Mouse (Mus musculus): ENCODE data around the gene Cd151. TPM values are rescaled to one million over a fixed set of nuclear protein-coding genes. Genes with fewer than 3 reads are reported as not detected.

The Cd151 gene
- polyA plus RNA-seq, 1 experiment from 2014 or later = 54.9 TPM

DNA sequence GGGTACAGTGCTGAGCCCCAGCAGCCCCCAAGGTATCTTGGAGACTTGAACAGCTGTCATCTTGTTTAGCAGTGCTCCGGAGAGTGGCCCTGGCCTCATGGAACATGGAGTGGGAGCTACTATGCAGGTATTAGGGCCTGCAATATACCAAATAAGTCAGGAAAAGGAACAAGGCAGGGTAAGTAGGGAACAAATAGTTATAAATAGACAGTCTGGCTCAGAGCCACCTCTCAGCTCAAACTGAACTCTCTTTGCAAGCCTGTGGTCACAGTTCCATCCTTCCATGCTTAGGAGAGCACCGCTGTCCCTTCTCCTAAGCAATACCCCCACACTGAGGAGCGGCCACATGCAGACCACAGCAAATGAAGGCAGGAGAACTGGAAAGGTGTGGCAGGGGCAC is 30.4 kb downstream of the Cd151 start:
- no peak overlapping the region for H3K4me3 ChIP-seq (ENCODE audit: low read depth, low read length)
- H3K27me3 ChIP-seq (replicated peaks; ENCODE audit: control insufficient read depth, insufficient read depth, low read length) = no peaks in the 10 kb centered on the region
- no peaks in the 10 kb centered on the region for H3K4me1 ChIP-seq (ENCODE audit: control insufficient read depth, insufficient read depth, low read length)
- no peak overlapping the region for H3K27ac ChIP-seq (replicated peaks; ENCODE audit: low read depth, low read length)
- H3K4me2 ChIP-seq (ENCODE audit: low read depth, low read length) = no peak overlapping the region
- peaks cover 25% of the 10 kb centered on the region; the same call in 1 of the 2 replicates for H3K36me3 ChIP-seq (ENCODE audit: control insufficient read depth, insufficient read depth, low read length)
- no peak overlapping the region for H3K9ac ChIP-seq (ENCODE audit: low read depth, low read length)
- no peak for ATAC-seq (ENCODE audit: low read depth)
- no peak for DNase-seq (ENCODE audit: low spot score)
- H3K9me3 ChIP-seq (ENCODE audit: control insufficient read depth, low read length) = no peaks in the 10 kb centered on the region
- 88% methylated on average over 3 of the region's 3 CpGs for WGBS

- Histone ChIP-seq H3K9ac (ENCODE audit: low read depth, low read length) (no peak overlapping the region), H3K27ac (replicated peaks; ENCODE audit: low read depth, low read length) (no peak overlapping the region), H3K4me1 (ENCODE audit: control insufficient read depth, insufficient read depth, low read length) (no peaks in the 10 kb centered on the region), H3K4me3 (ENCODE audit: low read depth, low read length) (no peak overlapping the region), H3K9me3 (ENCODE audit: control insufficient read depth, low read length) (no peaks in the 10 kb centered on the region), H3K27me3 (replicated peaks; ENCODE audit: control insufficient read depth, insufficient read depth, low read length) (no peaks in the 10 kb centered on the region), H3K36me3 (ENCODE audit: control insufficient read depth, insufficient read depth, low read length) (peaks cover 5% of the 10 kb centered on the region; the same call in 1 of the 2 replicates), H3K4me2 (ENCODE audit: low read depth, low read length) (no peak overlapping the region)
- ATAC-seq (ENCODE audit: low read depth) (no peak), DNase-seq (ENCODE audit: low spot score) (no peak)
- WGBS = 86% methylated on average over 7 of the region's 7 CpGs
Measured at GRCm38 (mm10) chr7:141501820-141502555, 34.8 kb downstream of the Cd151 start.

GRCm38 (mm10) chr7:141502556-141502905 is 35.3 kb downstream of the Cd151 start:
- ATAC-seq (ENCODE audit: low read depth) = no peak
- Histone ChIP-seq H3K9ac (ENCODE audit: low read depth, low read length) (no peak overlapping the region), H3K27ac (replicated peaks; ENCODE audit: low read depth, low read length) (no peak overlapping the region), H3K27me3 (replicated peaks; ENCODE audit: control insufficient read depth, insufficient read depth, low read length) (no peaks in the 10 kb centered on the region), H3K4me1 (ENCODE audit: control insufficient read depth, insufficient read depth, low read length) (no peaks in the 10 kb centered on the region), H3K4me2 (ENCODE audit: low read depth, low read length) (no peak overlapping the region), H3K36me3 (ENCODE audit: control insufficient read depth, insufficient read depth, low read length) (peaks cover 5% of the 10 kb centered on the region; the same call in 1 of the 2 replicates), H3K4me3 (ENCODE audit: low read depth, low read length) (no peak overlapping the region), H3K9me3 (ENCODE audit: control insufficient read depth, low read length) (no peaks in the 10 kb centered on the region)
- 91% methylated on average over 5 of the region's 5 CpGs for WGBS
- no peak for DNase-seq (ENCODE audit: low spot score)

GRCm38 (mm10) chr7:141506278-141506677 is 39.1 kb downstream of the Cd151 start:
- Histone ChIP-seq H3K4me1 (ENCODE audit: control insufficient read depth, insufficient read depth, low read length) (no peaks in the 10 kb centered on the region), H3K4me3 (ENCODE audit: low read depth, low read length) (no peak overlapping the region), H3K27me3 (replicated peaks; ENCODE audit: control insufficient read depth, insufficient read depth, low read length) (no peaks in the 10 kb centered on the region), H3K9ac (ENCODE audit: low read depth, low read length) (no peak overlapping the region), H3K36me3 (ENCODE audit: control insufficient read depth, insufficient read depth, low read length) (peaks cover 3% of the 10 kb centered on the region; the same call in 1 of the 2 replicates), H3K9me3 (ENCODE audit: control insufficient read depth, low read length) (no peaks in the 10 kb centered on the region), H3K4me2 (ENCODE audit: low read depth, low read length) (no peak overlapping the region), H3K27ac (replicated peaks; ENCODE audit: low read depth, low read length) (no peak overlapping the region)
- ATAC-seq (ENCODE audit: low read depth) (no peak), DNase-seq (ENCODE audit: low spot score) (no peak)
- WGBS = 77% methylated on average over 2 of the region's 2 CpGs

- peaks cover 11% of the 10 kb centered on the region; the same call in 1 of the 2 replicates for H3K36me3 ChIP-seq (ENCODE audit: control insufficient read depth, insufficient read depth, low read length)
- H3K4me1 ChIP-seq (ENCODE audit: control insufficient read depth, insufficient read depth, low read length) = no peaks in the 10 kb centered on the region
- H3K9me3 ChIP-seq (ENCODE audit: control insufficient read depth, low read length) = no peaks in the 10 kb centered on the region
- DNase-seq (ENCODE audit: low spot score) (no peak), ATAC-seq (ENCODE audit: low read depth) (peak; percentile 37; the same call in 1 of the 2 replicates)
- H3K27me3 ChIP-seq (replicated peaks; ENCODE audit: control insufficient read depth, insufficient read depth, low read length) = no peaks in the 10 kb centered on the region
- no peak overlapping the region for H3K4me3 ChIP-seq (ENCODE audit: low read depth, low read length)
- H3K27ac ChIP-seq (replicated peaks; ENCODE audit: low read depth, low read length) = no peak overlapping the region
- H3K9ac ChIP-seq (ENCODE audit: low read depth, low read length) = no peak overlapping the region
- H3K4me2 ChIP-seq (ENCODE audit: low read depth, low read length) = no peak overlapping the region
Measured at GRCm38 (mm10) chr7:141508160-141508559, 41.0 kb downstream of the Cd151 start.

GRCm38 (mm10) chr7:141510196-141510595 is 43.0 kb downstream of the Cd151 start:
- no peaks in the 10 kb centered on the region for H3K9me3 ChIP-seq (ENCODE audit: control insufficient read depth, low read length)
- H3K4me3 ChIP-seq (ENCODE audit: low read depth, low read length) = no peak overlapping the region
- H3K4me2 ChIP-seq (ENCODE audit: low read depth, low read length) = no peak overlapping the region
- H3K9ac ChIP-seq (ENCODE audit: low read depth, low read length) = no peak overlapping the region
- ATAC-seq (ENCODE audit: low read depth) (no peak), DNase-seq (ENCODE audit: low spot score) (no peak)
- 81% methylated on average over 5 of the region's 5 CpGs for WGBS
- H3K27me3 ChIP-seq (replicated peaks; ENCODE audit: control insufficient read depth, insufficient read depth, low read length) = no peaks in the 10 kb centered on the region
- peaks cover 27% of the 10 kb centered on the region for H3K36me3 ChIP-seq (ENCODE audit: control insufficient read depth, insufficient read depth, low read length)
- no peaks in the 10 kb centered on the region for H3K4me1 ChIP-seq (ENCODE audit: control insufficient read depth, insufficient read depth, low read length)
- no peak overlapping the region for H3K27ac ChIP-seq (replicated peaks; ENCODE audit: low read depth, low read length)

GRCm38 (mm10) chr7:141510681-141511191 is 43.5 kb downstream of the Cd151 start:
- no peaks in the 10 kb centered on the region for H3K9me3 ChIP-seq (ENCODE audit: control insufficient read depth, low read length)
- DNase-seq (ENCODE audit: low spot score) = no peak
- no peak for ATAC-seq (ENCODE audit: low read depth)
- H3K27ac ChIP-seq (replicated peaks; ENCODE audit: low read depth, low read length) = no peak overlapping the region
- H3K9ac ChIP-seq (ENCODE audit: low read depth, low read length) = no peak overlapping the region
- H3K4me2 ChIP-seq (ENCODE audit: low read depth, low read length) = no peak overlapping the region
- 66% methylated on average over 7 of the region's 8 CpGs for WGBS
- H3K4me1 ChIP-seq (ENCODE audit: control insufficient read depth, insufficient read depth, low read length) = no peaks in the 10 kb centered on the region
- no peaks in the 10 kb centered on the region for H3K27me3 ChIP-seq (replicated peaks; ENCODE audit: control insufficient read depth, insufficient read depth, low read length)
- peaks cover 32% of the 10 kb centered on the region for H3K36me3 ChIP-seq (ENCODE audit: control insufficient read depth, insufficient read depth, low read length)
- no peak overlapping the region for H3K4me3 ChIP-seq (ENCODE audit: low read depth, low read length)

- no peaks in the 10 kb centered on the region for H3K4me1 ChIP-seq (ENCODE audit: control insufficient read depth, insufficient read depth, low read length)
- no peak overlapping the region for H3K4me2 ChIP-seq (ENCODE audit: low read depth, low read length)
- 88% methylated on average over 4 of the region's 4 CpGs for WGBS
- no peak overlapping the region for H3K4me3 ChIP-seq (ENCODE audit: low read depth, low read length)
- DNase-seq (ENCODE audit: low spot score) (no peak), ATAC-seq (ENCODE audit: low read depth) (no peak)
- no peak overlapping the region for H3K9ac ChIP-seq (ENCODE audit: low read depth, low read length)
- H3K36me3 ChIP-seq (ENCODE audit: control insufficient read depth, insufficient read depth, low read length) = peaks cover 52% of the 10 kb centered on the region
- no peaks in the 10 kb centered on the region for H3K9me3 ChIP-seq (ENCODE audit: control insufficient read depth, low read length)
- no peak overlapping the region for H3K27ac ChIP-seq (replicated peaks; ENCODE audit: low read depth, low read length)
- H3K27me3 ChIP-seq (replicated peaks; ENCODE audit: control insufficient read depth, insufficient read depth, low read length) = no peaks in the 10 kb centered on the region
Measured at GRCm38 (mm10) chr7:141517638-141518037, 50.4 kb downstream of the Cd151 start.

DNA sequence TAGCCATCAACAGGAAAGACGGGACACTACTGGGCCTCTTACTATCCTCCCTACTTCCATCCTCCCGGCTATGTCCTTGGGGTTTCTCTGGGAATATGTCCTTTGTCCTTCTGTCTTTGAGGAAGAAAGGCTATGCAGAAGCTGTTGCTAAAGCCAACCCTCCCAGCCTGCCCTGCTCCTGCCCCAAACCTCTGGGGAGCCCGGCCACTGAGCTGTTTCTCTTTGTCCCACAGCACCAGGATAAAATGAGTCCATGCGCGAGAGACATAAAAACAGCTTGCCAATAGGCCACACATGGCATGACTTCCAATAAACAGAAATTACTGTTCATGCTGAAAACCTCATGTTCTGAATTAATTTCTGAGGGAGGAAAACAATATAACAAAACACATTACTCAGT is 51.1 kb downstream of the Cd151 start:
- WGBS = 82% methylated on average over 5 of the region's 5 CpGs
- no peak overlapping the region for H3K9ac ChIP-seq (ENCODE audit: low read depth, low read length)
- H3K4me1 ChIP-seq (ENCODE audit: control insufficient read depth, insufficient read depth, low read length) = no peaks in the 10 kb centered on the region
- H3K9me3 ChIP-seq (ENCODE audit: control insufficient read depth, low read length) = no peaks in the 10 kb centered on the region
- no peak overlapping the region for H3K4me2 ChIP-seq (ENCODE audit: low read depth, low read length)
- peaks cover 49% of the 10 kb centered on the region for H3K36me3 ChIP-seq (ENCODE audit: control insufficient read depth, insufficient read depth, low read length)
- H3K4me3 ChIP-seq (ENCODE audit: low read depth, low read length) = no peak overlapping the region
- no peak overlapping the region for H3K27ac ChIP-seq (replicated peaks; ENCODE audit: low read depth, low read length)
- H3K27me3 ChIP-seq (replicated peaks; ENCODE audit: control insufficient read depth, insufficient read depth, low read length) = no peaks in the 10 kb centered on the region
- no peak for ATAC-seq (ENCODE audit: low read depth)
- no peak for DNase-seq (ENCODE audit: low spot score)
